Mouse (Mus musculus): ENCODE data around the gene Hexim2.

The Hexim2 gene

DNA sequence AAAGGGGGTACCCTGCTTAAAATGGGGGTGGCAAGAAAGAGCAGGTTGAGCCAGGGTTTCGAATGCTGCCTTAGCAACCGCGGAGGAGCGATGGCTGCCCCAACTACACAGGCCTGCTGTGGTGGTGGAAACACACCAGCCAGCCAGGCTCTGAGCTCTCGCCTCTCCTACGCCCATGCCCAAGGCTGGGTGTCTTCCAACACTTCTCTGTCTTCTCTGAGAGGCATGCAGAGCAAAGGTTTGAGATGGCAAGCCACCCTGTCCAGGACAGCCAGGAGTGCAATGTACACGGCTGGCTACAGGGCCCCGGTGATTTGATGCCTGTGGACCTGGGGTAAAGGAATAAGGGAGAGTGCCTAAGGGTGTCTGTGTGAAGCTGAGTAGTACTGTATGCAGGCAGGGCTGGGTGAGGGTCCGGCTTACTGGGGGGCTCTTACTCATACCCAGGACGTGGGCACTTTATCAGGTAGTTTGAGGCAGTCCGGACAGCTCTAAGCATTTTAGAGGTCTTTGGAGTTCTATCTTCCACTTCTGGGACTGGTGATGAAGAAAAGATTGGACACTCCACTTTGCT, 41.6 kb downstream of the Hexim2 start:
- no peak for DNase-seq (ENCODE audit: low spot score)

- no peak for DNase-seq (ENCODE audit: low spot score)
Observed at GRCm38 (mm10) chr11:103174411-103174832, 42.2 kb downstream of the Hexim2 start.

GRCm38 (mm10) chr11:103174891-103175391, 42.7 kb downstream of the Hexim2 start:
- DNase-seq (ENCODE audit: low spot score) = no peak

DNA sequence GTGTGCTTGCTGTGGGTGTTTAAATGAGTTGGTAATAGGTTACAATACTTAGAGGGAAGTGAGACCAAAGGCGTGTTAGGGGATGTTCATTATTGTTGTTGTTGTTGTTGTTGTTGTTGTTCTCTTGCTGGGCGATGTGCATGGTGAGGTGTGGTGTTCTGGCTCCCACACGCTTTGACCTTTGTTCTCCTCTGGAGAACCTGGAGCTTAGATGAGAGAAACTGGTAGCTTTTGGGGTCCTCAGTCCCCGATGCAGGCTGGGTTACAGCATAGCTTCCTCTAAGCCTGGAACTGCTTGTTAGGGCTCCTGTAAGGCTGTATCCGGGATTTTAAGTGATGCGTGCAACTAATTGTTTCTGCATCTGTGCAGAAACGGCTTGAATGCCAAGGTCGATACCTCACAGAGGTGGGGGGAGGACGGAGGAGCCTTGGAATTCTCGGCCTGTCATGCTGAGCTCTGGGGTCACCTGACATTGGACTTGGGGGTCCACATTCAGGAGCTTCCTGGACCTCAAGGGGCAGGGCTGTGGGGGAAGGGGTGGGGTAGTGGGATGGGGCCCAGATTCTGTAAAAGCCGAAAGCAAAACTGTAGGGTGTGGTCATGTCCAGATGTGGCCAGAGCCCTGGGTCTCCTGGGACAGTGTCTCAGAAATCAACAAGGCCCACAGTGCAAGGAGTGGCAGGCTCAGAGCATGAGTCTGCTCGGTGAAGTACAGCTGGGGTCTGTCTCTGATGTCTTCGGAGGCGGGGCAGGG, 43.6 kb downstream of the Hexim2 start:
- no peak for DNase-seq (ENCODE audit: low spot score)

GRCm38 (mm10) chr11:103176510-103176909, 44.3 kb downstream of the Hexim2 start:
- DNase-seq (ENCODE audit: low spot score) = no peak

- no peak for DNase-seq (ENCODE audit: low spot score)
Observed at GRCm38 (mm10) chr11:103177216-103177615, 45.0 kb downstream of the Hexim2 start.

GRCm38 (mm10) chr11:103177815-103178485, 45.7 kb downstream of the Hexim2 start:
- DNase-seq (ENCODE audit: low spot score) = no peak

GRCm38 (mm10) chr11:103178748-103179147, 46.5 kb downstream of the Hexim2 start:
- no peak for DNase-seq (ENCODE audit: low spot score)

DNA sequence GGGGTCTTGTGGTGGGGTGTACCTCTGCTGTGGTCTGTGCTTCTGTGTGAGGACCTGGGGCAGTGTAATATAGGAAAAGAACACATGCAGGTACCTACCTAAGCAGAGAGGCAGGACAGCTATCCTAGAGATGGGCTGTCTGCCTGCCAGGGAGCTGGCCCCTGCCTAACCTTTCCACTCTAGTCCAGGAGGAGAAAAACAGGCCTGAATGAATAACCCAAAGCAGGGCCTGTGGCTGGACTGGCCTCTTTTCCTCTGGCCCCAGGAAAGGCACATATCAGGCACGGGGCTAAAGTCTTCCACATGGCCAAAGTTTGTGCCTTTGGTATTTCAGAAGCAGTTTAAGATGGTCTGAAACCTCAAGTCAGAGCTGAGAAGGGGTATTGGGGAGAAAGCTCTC, 48.2 kb downstream of the Hexim2 start:
- no peak for DNase-seq (ENCODE audit: low spot score)

DNA sequence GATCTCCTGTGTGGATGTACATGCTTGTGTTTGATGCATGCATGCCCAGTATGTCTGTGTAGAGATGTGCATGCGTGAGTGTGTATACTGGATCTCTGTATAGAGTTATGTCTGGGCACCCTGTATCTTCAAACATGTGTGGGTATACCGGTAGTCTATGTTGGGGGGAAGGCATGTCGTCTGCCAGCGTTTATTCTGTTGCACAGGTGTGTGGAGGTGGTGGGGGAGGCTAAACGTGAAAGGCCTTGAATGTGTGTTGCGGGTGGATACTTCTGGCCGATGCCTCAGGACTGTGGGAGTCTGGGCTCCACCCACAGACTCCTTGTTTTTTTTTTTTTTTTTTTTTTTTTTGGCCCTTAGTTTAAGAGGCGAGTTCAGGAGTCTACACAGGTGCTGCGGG, 49.1 kb downstream of the Hexim2 start:
- no peak for DNase-seq (ENCODE audit: low spot score)

GRCm38 (mm10) chr11:103181911-103182310, 49.7 kb downstream of the Hexim2 start:
- no peak for DNase-seq (ENCODE audit: low spot score)

GRCm38 (mm10) chr11:103184891-103185290, 52.7 kb downstream of the Hexim2 start:
- no peak for DNase-seq (ENCODE audit: low spot score)

Data from ovary, adult 18-20 months (tissue).